Mouse (Mus musculus) heart, embryonic 13.5 days (tissue): ENCODE measurements at regions not wholly inside any gene's neighbourhood (a gene's known extent, or its start where the extent isn't known, plus 50 kb on each side); places are given as distances from the start of the nearest gene placed in this dataset.
A peak's percentile ranks its signal among the peaks of the same experiment; 100 is the strongest.

ENCODE experiments used
- ATAC-seq: fragments of 200-750 bp; cut with Nextera tagmentation; 2 replicates; pipeline ENCODE4 v1.8.0; 2017; ENCODE audit warnings: moderate TSS enrichment; ENCODE audit not compliant: insufficient number of reproducible peaks, low FRiP score, low TSS enrichment; ENCODE audit errors: extremely low read depth
- H3K27ac ChIP-seq: fragments of 300-500 bp; sonication (generic); replicated peaks from 2 replicates; pipeline ENCODE4 v1.5.1; 2015; ENCODE audit warnings: moderate library complexity, mild to moderate bottlenecking, inconsistent platforms
- H3K27me3 ChIP-seq: fragments of 300-500 bp; sonication (generic); replicated peaks from 2 replicates; pipeline ENCODE4 v1.6.1; 2015; ENCODE audit warnings: mild to moderate bottlenecking, inconsistent platforms
- H3K36me3 ChIP-seq: fragments of 300-500 bp; sonication (generic); 2 replicates; pipeline ENCODE4 v1.6.1; 2015; ENCODE audit warnings: mild to moderate bottlenecking, inconsistent platforms
- H3K4me1 ChIP-seq: fragments of 300-500 bp; sonication (generic); 2 replicates; pipeline ENCODE4 v1.6.1; 2015; ENCODE audit warnings: inconsistent platforms
- H3K4me2 ChIP-seq: fragments of 300-500 bp; sonication (generic); 2 replicates; pipeline ENCODE4 v1.6.1; 2015; ENCODE audit warnings: inconsistent platforms, mild to moderate bottlenecking, moderate library complexity
- H3K4me3 ChIP-seq: fragments of 300-500 bp; sonication (generic); 2 replicates; pipeline ENCODE4 v1.5.1; 2015; ENCODE audit warnings: moderate library complexity, mild to moderate bottlenecking, inconsistent platforms
- H3K9ac ChIP-seq: fragments of 300-500 bp; sonication (generic); 2 replicates; pipeline ENCODE4 v1.6.1; 2015; ENCODE audit warnings: inconsistent platforms, mild to moderate bottlenecking, moderate library complexity
- H3K9me3 ChIP-seq: fragments of 300-500 bp; sonication (generic); 2 replicates; pipeline ENCODE4 v1.6.1; 2016; ENCODE audit warnings: inconsistent platforms
- WGBS: fragments of 180-500 bp; shearing (Covaris S2); methylation state at CpG from one replicate; pipeline ENCODE4 v1.1.7; 2015; ENCODE audit warnings: mixed read lengths; 5-methylcytosine and 5-hydroxymethylcytosine counted together

DNA sequence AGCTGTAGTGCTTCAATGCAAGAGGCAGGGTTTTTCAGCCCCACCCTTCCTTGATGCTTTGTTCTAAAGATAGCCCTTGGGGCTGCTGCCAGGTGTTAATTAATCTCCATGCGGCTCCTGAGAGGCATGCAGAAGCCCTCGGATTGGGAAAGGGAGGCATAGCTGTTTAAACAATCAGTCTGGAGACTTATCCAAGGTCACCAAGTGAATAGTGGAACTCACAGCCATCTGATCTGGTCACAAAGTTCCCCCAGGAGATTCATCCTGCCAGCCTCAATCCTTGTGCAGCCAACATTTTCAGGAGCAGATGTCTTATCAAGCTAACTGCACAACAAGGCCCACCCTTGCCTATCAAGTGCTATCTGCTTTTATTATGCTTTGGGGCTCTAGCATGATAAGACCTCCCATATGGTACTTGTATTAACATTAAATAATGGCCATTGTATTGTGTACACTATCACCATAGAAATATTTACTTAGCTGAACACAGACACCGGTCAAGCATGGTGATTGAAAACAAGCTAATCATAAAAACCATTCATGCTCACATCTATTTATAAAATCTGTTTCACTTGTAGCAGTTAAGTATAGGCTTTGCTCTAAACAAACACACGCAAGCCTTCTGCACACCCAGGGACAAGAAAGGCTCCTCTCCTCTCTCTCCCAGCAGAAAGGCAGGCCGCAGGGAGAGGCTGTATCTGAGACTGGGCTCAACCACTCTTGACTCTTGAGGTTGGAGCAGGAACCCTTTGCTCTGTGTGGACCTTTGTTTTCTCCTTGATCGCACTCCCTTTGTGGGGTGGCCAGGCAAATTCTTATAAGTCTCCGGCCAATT, 297.4 kb downstream of the Ets1 start:
- no peak overlapping the region for H3K4me3 ChIP-seq
- H3K36me3 ChIP-seq, result no peaks in the 10 kb centered on the region
- H3K27me3 ChIP-seq, result no peaks in the 10 kb centered on the region
- H3K4me2 ChIP-seq, result no peak overlapping the region
- no peaks in the 10 kb centered on the region for H3K9me3 ChIP-seq
- H3K27ac ChIP-seq, result peak overlapping the region; percentile 30
- H3K9ac ChIP-seq, result no peak overlapping the region
- 53% methylated on average over 7 of the region's 7 CpGs for WGBS
- H3K4me1 ChIP-seq, result peaks cover 31% of the 10 kb centered on the region
- no peak for ATAC-seq

DNA sequence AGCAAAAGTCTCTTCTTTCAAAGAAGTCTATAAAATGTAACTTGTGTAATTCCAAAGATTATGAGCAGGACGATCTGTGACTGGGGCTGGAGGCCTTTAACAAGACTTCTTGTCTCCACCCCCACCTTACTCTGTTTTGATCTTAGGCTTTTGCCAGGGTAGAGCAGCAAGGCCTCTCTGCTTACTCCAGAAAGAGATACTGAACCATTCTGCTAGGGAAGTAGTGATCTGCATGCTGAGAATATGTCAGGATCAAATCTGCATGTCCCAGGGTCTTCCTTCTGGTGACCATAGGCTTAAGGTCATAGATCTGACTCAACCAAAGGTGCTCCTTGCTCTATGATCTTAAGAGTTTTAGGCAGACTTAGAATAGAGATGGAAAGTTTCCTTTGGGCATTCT, 298.4 kb downstream of the Ets1 start:
- Histone ChIP-seq H3K4me3 (no peak overlapping the region), H3K4me1 (peaks cover 31% of the 10 kb centered on the region), H3K27me3 (no peaks in the 10 kb centered on the region), H3K36me3 (no peaks in the 10 kb centered on the region), H3K9ac (no peak overlapping the region), H3K9me3 (no peaks in the 10 kb centered on the region), H3K27ac (peak overlapping the region; percentile 30; the same call in 1 of the 2 replicates), H3K4me2 (no peak overlapping the region)
- ATAC-seq, result no peak
- 47% methylated on average over 1 of the region's 1 CpGs for WGBS

DNA sequence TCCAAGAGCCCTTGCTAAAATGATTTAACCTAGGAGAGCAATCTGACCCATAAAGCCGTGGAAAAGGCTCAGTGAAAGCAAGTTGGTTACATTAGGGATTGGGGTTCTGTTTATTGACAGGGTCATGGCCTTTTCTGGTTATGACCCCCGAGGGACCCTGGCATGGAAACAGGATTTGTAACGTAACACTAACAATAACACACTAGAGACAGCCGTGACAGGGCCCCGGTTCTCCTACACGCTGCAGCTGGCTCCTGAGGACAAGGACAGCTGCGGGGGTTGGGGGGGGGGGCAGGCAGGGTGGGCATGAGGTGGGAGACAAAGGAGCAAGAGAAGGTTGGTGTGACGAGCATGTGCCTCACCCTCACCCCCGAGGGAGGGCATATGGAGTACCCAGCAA, 300.4 kb downstream of the Ets1 start:
- ATAC-seq, result no peak

DNA sequence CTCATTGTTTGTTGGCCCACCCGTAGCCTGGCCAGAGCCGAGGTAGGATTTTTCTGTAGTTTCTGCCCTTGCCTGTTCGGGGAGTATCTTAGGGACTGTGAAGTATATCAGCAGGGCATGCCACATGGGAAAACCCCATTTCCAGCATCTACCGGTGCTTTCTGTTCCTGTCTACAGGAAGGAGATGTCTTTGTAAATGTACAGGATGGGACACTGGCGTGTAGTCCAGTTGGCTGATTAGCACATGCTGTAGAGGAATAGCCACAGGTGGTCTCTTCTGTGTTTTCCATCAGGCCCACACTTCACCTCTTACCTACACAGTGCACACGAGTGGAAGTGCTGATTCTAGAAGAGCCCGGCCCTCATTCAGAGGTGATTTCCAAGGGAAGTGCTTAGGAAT, 301.4 kb downstream of the Ets1 start:
- Histone ChIP-seq H3K9me3 (no peaks in the 10 kb centered on the region), H3K4me2 (no peak overlapping the region), H3K4me3 (no peak overlapping the region), H3K27me3 (no peaks in the 10 kb centered on the region), H3K36me3 (no peaks in the 10 kb centered on the region), H3K9ac (no peak overlapping the region), H3K27ac (no peak overlapping the region), H3K4me1 (peaks cover 39% of the 10 kb centered on the region)
- 61% methylated on average over 7 of the region's 7 CpGs for WGBS
- no peak for ATAC-seq

More for the DNA sequence above, 300.4 kb downstream of the Ets1 start:
- Histone ChIP-seq H3K9me3 (no peaks in the 10 kb centered on the region), H3K36me3 (no peaks in the 10 kb centered on the region), H3K9ac (no peak overlapping the region), H3K27me3 (no peaks in the 10 kb centered on the region), H3K4me3 (no peak overlapping the region), H3K4me2 (no peak overlapping the region), H3K27ac (no peak overlapping the region), H3K4me1 (peaks cover 37% of the 10 kb centered on the region)
- 45% methylated on average over 9 of the region's 9 CpGs for WGBS

DNA sequence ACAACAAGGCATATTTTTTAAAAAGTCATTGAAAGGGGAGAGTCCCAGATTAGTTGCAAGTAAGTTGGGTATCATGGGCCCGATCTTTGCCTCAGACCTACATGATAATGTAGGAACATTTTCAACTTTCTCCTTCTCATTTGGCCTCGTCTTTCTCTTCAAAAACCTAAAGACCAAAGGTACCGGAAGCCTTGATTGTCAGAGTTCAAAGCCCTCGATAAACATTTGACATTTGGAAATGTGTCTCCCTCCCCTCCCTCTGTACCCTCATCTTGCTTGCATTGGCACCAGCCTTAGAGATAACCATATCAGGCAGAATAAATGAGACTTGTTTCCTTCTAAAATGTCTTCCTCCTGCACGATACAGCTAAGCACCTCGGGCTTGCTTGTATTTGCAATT, 302.8 kb downstream of the Ets1 start:
- Histone ChIP-seq H3K4me2 (no peak overlapping the region), H3K27me3 (no peaks in the 10 kb centered on the region), H3K9me3 (no peaks in the 10 kb centered on the region), H3K4me3 (no peak overlapping the region), H3K9ac (0 out of 2 replicates have a peak overlapping the region, but pooled peaks have one; percentile 19), H3K4me1 (peaks cover 24% of the 10 kb centered on the region), H3K36me3 (no peaks in the 10 kb centered on the region), H3K27ac (no peak overlapping the region)
- no peak for ATAC-seq
- WGBS, result 66% methylated on average over 6 of the region's 6 CpGs

DNA sequence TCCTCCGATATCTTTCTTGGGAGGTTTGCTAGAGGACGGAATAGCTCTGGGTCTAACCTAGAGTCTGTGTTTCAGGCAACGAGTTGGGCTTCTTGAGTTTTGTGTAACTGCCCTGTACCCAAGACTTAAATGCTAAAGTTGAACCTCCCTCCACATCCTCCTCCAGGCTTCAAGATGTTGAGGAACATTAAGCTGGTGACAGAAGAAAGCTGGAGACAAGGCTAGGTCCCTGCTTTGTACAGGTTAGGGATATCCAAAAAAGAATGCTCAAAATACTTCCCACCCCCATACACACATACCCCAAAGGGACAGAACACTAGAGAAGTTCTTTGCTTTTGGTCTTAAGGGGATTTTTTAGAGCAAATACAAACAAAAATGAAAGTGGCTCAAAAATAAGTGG, 303.6 kb downstream of the Ets1 start:
- Histone ChIP-seq H3K4me2 (no peak overlapping the region), H3K27ac (no peak overlapping the region), H3K4me1 (peaks cover 17% of the 10 kb centered on the region), H3K36me3 (no peaks in the 10 kb centered on the region), H3K9ac (no peak overlapping the region), H3K4me3 (no peak overlapping the region), H3K9me3 (no peaks in the 10 kb centered on the region), H3K27me3 (no peaks in the 10 kb centered on the region)
- WGBS, result 81% methylated on average over 3 of the region's 3 CpGs
- no peak for ATAC-seq

DNA sequence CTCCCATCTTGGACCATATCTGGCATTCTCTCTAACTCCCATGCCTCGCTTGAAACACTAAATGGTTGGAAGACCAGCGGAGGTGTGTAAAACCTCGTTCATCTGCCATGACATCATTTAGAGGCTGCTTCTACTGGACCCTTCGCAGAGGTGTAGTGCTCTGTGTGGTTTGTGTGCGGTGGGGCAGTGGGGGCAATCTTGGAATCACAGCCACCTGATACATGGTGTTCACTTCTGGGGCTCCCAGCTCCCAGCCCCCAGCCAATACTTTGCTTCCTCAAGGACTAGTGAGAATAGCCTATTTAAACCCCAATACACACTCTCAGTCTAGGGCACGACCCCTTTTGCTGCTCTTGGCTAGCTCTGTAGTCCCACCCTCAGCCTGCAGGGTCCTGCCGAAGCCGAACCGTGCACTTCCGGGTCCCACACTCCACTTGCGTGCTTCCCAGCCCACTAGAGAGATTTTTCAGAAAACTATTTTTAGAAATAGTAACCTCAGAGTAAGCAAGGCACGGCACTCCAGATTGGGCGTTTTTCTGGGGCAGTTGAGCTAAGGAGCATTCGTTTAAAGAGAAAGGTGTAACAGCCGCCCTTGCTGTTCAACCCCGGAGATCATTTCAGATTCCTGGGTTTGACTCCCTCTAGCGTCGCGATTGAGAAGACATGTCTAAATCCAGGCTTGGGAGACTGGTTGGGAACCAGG, 304.2 kb downstream of the Ets1 start:
- H3K27me3 ChIP-seq, result no peaks in the 10 kb centered on the region
- H3K4me1 ChIP-seq, result peaks cover 17% of the 10 kb centered on the region
- WGBS, result 18% methylated on average over 19 of the region's 19 CpGs
- peak overlapping the region; percentile 80 for H3K9ac ChIP-seq
- H3K9me3 ChIP-seq, result no peaks in the 10 kb centered on the region
- H3K4me2 ChIP-seq, result peak overlapping the region; percentile 74
- peak; percentile 34; the same call in 1 of the 2 replicates for ATAC-seq
- no peaks in the 10 kb centered on the region for H3K36me3 ChIP-seq
- H3K4me3 ChIP-seq, result peak overlapping the region; percentile 61
- peak overlapping the region; percentile 62 for H3K27ac ChIP-seq

DNA sequence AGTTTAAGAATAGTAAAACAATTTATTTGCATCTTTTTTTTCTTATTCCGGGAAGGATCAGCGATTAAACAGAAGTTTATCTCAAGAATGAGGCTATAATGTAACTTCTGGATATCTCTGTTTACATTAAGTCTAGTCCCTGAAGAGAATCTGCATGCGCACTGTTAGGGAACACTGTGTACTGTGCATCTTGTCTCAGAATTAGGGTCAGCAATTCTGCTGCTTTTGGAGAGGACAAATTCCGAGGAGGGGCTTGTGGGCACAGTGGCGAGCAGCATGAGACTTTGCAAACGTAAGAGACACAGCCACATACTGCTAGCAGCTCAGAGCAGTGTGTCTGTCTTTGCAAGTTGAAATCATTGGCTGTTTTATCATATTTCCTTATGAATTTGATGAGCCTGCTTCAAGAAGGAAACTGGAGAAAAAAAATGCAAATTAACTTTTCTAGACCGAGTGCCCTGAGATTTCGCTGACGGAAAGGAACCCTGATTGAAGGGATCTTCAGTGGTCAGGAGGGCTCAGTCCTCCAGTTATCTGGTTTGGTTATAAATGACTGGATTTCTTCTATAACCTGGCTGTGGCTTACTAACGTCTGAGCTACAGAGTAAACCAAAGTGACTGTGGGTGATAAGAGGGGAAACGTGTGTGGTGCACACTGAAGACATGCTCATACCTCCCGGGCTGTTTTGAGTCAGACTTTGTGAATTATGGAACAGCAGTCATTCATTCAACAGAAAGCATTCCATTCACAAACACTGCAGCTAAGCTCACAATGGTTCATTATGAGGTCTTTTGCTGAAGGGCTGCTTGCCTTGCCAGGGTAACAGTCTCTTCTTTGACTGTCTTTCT, 305.1 kb downstream of the Ets1 start:
- Histone ChIP-seq H3K27me3 (no peaks in the 10 kb centered on the region), H3K4me3 (peak overlapping the region; percentile 61), H3K4me2 (peak overlapping the region; percentile 74), H3K4me1 (peaks cover 17% of the 10 kb centered on the region), H3K27ac (peak overlapping the region; percentile 62), H3K36me3 (no peaks in the 10 kb centered on the region), H3K9me3 (no peaks in the 10 kb centered on the region), H3K9ac (peak overlapping the region; percentile 80)
- WGBS, result 35% methylated on average over 12 of the region's 12 CpGs
- no peak for ATAC-seq

DNA sequence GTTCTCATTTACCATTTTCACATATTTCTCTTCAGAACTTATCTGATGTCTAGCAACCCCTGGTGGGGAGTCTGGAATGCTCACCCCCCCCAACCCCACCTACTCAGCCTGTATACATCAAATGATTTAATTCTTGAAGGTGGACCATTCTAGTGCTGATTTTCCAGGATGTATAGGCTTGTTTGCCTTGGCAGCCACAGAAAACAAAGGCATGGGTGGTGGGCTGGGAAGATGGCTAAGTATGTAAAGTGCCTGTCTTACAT, 305.7 kb downstream of the Ets1 start:
- Histone ChIP-seq H3K9ac (no peak overlapping the region), H3K36me3 (no peaks in the 10 kb centered on the region), H3K9me3 (no peaks in the 10 kb centered on the region), H3K27me3 (no peaks in the 10 kb centered on the region), H3K4me3 (no peak overlapping the region), H3K27ac (peak overlapping the region; percentile 62; the same call in 1 of the 2 replicates), H3K4me1 (peaks cover 17% of the 10 kb centered on the region), H3K4me2 (no peak overlapping the region)
- no peak for ATAC-seq

DNA sequence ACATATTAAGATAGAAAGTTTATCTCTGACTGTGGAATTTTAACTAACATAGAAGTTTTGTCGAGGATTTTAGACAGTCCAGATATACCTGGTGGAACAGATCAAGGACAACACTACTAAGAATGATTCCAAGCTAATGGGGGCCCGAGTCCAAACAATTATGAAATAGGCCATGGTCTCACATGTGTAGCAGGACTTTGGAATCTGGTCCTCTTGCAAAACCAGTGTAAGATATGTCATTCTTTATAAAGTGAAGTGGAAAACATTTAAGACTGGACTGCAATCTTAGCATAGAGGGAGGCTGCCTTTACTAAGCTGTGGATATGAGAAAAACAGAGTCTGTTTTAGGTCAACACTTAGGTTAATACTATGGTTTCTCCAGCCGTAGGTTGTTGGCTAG, 311.2 kb downstream of the Ets1 start:
- H3K9me3 ChIP-seq, result no peaks in the 10 kb centered on the region
- H3K27me3 ChIP-seq, result no peaks in the 10 kb centered on the region
- 71% methylated on average over 3 of the region's 3 CpGs for WGBS
- no peak for ATAC-seq
- H3K4me3 ChIP-seq, result no peak overlapping the region
- no peak overlapping the region for H3K9ac ChIP-seq
- no peaks in the 10 kb centered on the region for H3K36me3 ChIP-seq
- H3K27ac ChIP-seq, result no peak overlapping the region
- H3K4me2 ChIP-seq, result no peak overlapping the region
- H3K4me1 ChIP-seq, result no peaks in the 10 kb centered on the region

DNA sequence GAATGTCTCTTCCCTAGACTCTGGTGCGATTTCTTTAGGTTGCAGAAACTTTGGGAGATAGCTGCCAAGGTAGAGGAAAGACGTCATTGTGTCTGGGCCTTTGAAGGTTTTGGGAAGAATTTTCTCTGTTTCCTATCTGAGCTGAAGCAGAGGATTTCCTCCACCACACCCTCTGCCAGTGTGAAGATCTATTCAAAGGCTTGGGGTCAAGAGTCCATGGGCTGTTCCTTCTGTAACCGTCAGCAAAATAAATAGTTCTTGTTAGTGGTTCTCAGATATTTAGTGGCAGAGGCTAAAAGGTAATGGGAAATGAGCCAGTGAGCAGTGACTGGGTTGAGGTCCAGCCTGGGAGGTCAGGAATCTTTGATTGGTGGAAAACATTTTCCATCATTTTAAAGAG, 313.0 kb downstream of the Ets1 start:
- Histone ChIP-seq H3K4me1 (no peaks in the 10 kb centered on the region), H3K4me2 (no peak overlapping the region), H3K4me3 (no peak overlapping the region), H3K36me3 (no peaks in the 10 kb centered on the region), H3K27me3 (no peaks in the 10 kb centered on the region), H3K9me3 (0 out of 2 replicates have a peak, but pooled peaks cover 4% of the 10 kb centered on the region), H3K27ac (no peak overlapping the region), H3K9ac (no peak overlapping the region)
- no peak for ATAC-seq
- 50% methylated on average over 3 of the region's 3 CpGs for WGBS
